Mouse (Mus musculus): Measurements from ENCODE around the gene Umps. TPM values are rescaled to one million over a fixed set of nuclear protein-coding genes. Genes with fewer than 3 reads are reported as not detected.

The Umps gene
- polyA plus RNA-seq, 1 experiment from 2014 or later: 71.5 TPM

DNA sequence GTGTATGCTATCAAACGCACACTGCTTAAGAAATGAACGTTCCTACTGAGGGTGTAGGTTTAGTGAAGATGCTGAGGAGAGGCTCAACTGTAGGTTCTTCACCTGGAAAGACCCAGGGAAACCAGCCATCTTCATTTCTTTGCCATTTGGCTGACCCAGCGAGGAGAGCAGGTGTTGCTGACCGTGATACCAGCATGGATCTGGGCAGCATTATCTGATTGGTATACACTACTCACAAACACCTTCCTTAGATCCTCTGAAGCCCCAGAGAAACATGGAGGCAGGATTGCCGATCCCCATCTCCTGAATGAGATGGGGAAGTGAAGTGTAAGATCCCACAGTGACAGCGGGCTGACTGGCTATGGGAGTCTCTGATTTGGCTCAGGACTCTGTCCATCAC is 31.2 kb upstream of the Umps start:
- WGBS: 88% methylated on average over 6 of the region's 6 CpGs
- Histone ChIP-seq H3K27me3 (replicated peaks; ENCODE audit: control insufficient read depth, insufficient read depth, low read length) (no peaks in the 10 kb centered on the region), H3K4me1 (replicated peaks; ENCODE audit: control insufficient read depth, insufficient read depth, low read length) (no peaks in the 10 kb centered on the region), H3K9ac (ENCODE audit: low read length) (no peak overlapping the region), H3K36me3 (ENCODE audit: control insufficient read depth, insufficient read depth, low read length) (no peaks in the 10 kb centered on the region), H3K27ac (ENCODE audit: low read depth) (no peak overlapping the region), H3K9me3 (ENCODE audit: control insufficient read depth, low read length) (no peaks in the 10 kb centered on the region), H3K4me2 (ENCODE audit: low read length) (no peak overlapping the region), H3K4me3 (ENCODE audit: low read depth, low read length) (no peak overlapping the region)
- ATAC-seq (replicated peaks; ENCODE audit: low FRiP score, low TSS enrichment, low read depth) (no peak), DNase-seq (ENCODE audit: low spot score) (no peak)

DNA sequence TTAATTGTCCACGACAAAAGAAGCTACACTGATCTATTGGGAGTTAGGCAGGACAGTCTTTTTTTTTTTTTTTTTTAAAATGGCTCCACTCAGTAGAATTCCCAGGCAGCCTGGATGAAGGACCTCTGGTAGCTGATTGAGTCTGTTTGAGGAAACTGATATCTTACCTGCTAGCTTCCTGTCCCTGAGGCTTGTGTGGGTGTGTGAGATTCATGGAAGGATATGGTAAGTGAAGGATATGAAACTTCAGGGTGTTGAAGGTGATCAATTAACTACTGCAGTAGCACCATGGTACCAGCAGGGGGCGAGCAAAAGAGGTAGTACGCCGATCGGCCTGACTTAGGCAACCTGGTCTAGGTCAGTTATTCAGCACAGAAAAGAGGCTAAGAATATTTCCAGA is 29.2 kb upstream of the Umps start:
- no peak overlapping the region for H3K9ac ChIP-seq (ENCODE audit: low read length)
- ATAC-seq (replicated peaks; ENCODE audit: low FRiP score, low TSS enrichment, low read depth): no peak
- no peaks in the 10 kb centered on the region for H3K9me3 ChIP-seq (ENCODE audit: control insufficient read depth, low read length)
- no peaks in the 10 kb centered on the region for H3K36me3 ChIP-seq (ENCODE audit: control insufficient read depth, insufficient read depth, low read length)
- no peak overlapping the region for H3K27ac ChIP-seq (ENCODE audit: low read depth)
- DNase-seq (ENCODE audit: low spot score): peak; percentile 79
- H3K4me3 ChIP-seq (ENCODE audit: low read depth, low read length): no peak overlapping the region
- 8% methylated on average over 5 of the region's 5 CpGs for WGBS
- H3K27me3 ChIP-seq (replicated peaks; ENCODE audit: control insufficient read depth, insufficient read depth, low read length): no peaks in the 10 kb centered on the region
- H3K4me2 ChIP-seq (ENCODE audit: low read length): no peak overlapping the region
- H3K4me1 ChIP-seq (replicated peaks; ENCODE audit: control insufficient read depth, insufficient read depth, low read length): no peaks in the 10 kb centered on the region

DNA sequence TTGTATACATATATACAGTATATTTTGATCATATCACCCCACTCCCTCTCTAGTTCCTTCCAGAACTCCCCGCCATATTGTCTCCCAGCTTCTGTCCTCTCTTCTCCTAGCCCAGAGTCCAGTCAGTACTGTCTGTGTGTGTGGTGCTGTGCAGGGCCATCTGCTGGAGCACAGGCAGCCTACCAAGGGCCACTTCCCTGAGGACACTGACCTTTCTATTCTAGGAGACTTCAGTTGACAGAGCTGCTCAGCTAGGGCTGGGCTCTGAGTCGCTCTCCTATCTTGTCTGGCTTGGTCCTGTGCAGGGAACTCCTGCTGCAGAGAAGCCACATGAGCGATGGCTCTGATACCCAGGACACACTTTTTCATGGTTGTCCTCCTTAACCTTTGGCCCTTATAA is 28.7 kb upstream of the Umps start:
- H3K4me3 ChIP-seq (ENCODE audit: low read depth, low read length): no peak overlapping the region
- H3K27me3 ChIP-seq (replicated peaks; ENCODE audit: control insufficient read depth, insufficient read depth, low read length): no peaks in the 10 kb centered on the region
- WGBS: 73% methylated on average over 3 of the region's 3 CpGs
- no peak for DNase-seq (ENCODE audit: low spot score)
- no peaks in the 10 kb centered on the region for H3K36me3 ChIP-seq (ENCODE audit: control insufficient read depth, insufficient read depth, low read length)
- H3K27ac ChIP-seq (ENCODE audit: low read depth): no peak overlapping the region
- ATAC-seq (replicated peaks; ENCODE audit: low FRiP score, low TSS enrichment, low read depth): no peak
- no peaks in the 10 kb centered on the region for H3K9me3 ChIP-seq (ENCODE audit: control insufficient read depth, low read length)
- H3K9ac ChIP-seq (ENCODE audit: low read length): no peak overlapping the region
- H3K4me1 ChIP-seq (replicated peaks; ENCODE audit: control insufficient read depth, insufficient read depth, low read length): no peaks in the 10 kb centered on the region
- no peak overlapping the region for H3K4me2 ChIP-seq (ENCODE audit: low read length)

DNA sequence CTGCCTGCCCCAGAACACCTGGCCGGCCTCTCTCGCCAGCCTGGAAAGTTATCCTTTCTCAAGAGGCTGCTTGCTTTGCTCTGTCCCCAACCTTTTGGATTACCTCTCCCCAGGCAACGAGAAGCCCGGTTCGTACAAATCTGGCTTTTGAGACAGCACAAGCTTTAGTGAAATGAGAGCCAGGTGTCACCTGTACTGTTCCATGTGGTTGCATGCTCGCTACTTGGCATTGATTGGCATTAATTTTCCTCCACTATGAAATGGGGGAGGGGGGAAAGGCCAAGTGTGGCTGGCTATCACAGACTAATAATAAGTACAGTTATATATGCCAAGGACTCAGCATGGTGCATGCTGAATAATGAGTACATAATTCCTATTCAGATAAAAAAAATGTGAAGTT is 27.5 kb upstream of the Umps start:
- DNase-seq (ENCODE audit: low spot score) (no peak), ATAC-seq (replicated peaks; ENCODE audit: low FRiP score, low TSS enrichment, low read depth) (no peak)
- no peak overlapping the region for H3K9ac ChIP-seq (ENCODE audit: low read length)
- WGBS: 89% methylated on average over 6 of the region's 6 CpGs
- no peak overlapping the region for H3K27ac ChIP-seq (ENCODE audit: low read depth)
- H3K4me1 ChIP-seq (replicated peaks; ENCODE audit: control insufficient read depth, insufficient read depth, low read length): no peaks in the 10 kb centered on the region
- H3K9me3 ChIP-seq (ENCODE audit: control insufficient read depth, low read length): no peaks in the 10 kb centered on the region
- H3K4me3 ChIP-seq (ENCODE audit: low read depth, low read length): no peak overlapping the region
- H3K4me2 ChIP-seq (ENCODE audit: low read length): no peak overlapping the region
- no peaks in the 10 kb centered on the region for H3K27me3 ChIP-seq (replicated peaks; ENCODE audit: control insufficient read depth, insufficient read depth, low read length)
- H3K36me3 ChIP-seq (ENCODE audit: control insufficient read depth, insufficient read depth, low read length): no peaks in the 10 kb centered on the region

DNA sequence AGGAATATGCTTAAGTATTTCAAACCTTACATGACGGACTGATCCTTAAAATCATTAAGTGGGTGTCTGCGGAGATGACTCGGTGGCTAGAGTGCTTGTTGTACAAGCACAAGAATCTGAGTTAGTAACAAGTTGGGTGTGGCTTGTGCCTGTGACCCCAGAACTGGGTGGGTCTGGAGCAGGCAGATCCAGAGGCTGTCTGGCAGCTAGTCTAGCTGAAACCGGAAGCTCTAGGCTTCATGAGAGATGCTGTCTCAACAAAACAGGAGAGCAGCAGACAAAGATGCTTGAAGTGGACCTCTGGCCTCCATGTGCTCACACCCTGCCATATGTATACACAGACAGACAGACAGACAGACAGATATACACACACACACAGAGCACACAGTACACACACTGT is 23.9 kb upstream of the Umps start:
- Histone ChIP-seq H3K4me3 (ENCODE audit: low read depth, low read length) (no peak overlapping the region), H3K9me3 (ENCODE audit: control insufficient read depth, low read length) (no peaks in the 10 kb centered on the region), H3K9ac (ENCODE audit: low read length) (no peak overlapping the region), H3K4me1 (replicated peaks; ENCODE audit: control insufficient read depth, insufficient read depth, low read length) (no peaks in the 10 kb centered on the region), H3K36me3 (ENCODE audit: control insufficient read depth, insufficient read depth, low read length) (no peaks in the 10 kb centered on the region), H3K27me3 (replicated peaks; ENCODE audit: control insufficient read depth, insufficient read depth, low read length) (no peaks in the 10 kb centered on the region), H3K4me2 (ENCODE audit: low read length) (no peak overlapping the region), H3K27ac (ENCODE audit: low read depth) (no peak overlapping the region)
- DNase-seq (ENCODE audit: low spot score): no peak
- 72% methylated on average over 4 of the region's 4 CpGs for WGBS
- 0 out of 2 replicates have a peak, but pooled peaks have one; percentile 22 for ATAC-seq (replicated peaks; ENCODE audit: low FRiP score, low TSS enrichment, low read depth)

DNA sequence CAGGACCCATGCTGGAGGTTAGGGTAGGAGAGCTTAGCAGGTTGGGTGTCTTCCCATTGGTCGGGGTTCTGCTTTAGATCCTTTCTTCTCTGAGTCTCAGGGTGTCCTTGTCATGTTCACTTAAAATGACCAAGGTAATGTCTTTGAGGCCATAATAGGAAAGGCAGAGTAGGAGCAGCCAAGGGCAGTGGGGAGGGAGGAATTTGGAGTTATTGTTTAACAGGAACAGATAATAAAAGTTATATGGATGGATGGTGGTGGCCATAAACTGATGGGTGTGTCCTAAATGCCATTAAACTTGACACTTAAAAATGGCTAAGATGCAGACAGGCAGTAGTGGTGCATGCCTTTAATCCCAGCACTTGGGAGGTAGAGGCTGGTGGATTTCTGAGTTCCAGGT is 22.3 kb upstream of the Umps start:
- Histone ChIP-seq H3K4me2 (ENCODE audit: low read length) (no peak overlapping the region), H3K9ac (ENCODE audit: low read length) (no peak overlapping the region), H3K4me3 (ENCODE audit: low read depth, low read length) (no peak overlapping the region), H3K27me3 (replicated peaks; ENCODE audit: control insufficient read depth, insufficient read depth, low read length) (no peaks in the 10 kb centered on the region), H3K9me3 (ENCODE audit: control insufficient read depth, low read length) (no peaks in the 10 kb centered on the region), H3K4me1 (replicated peaks; ENCODE audit: control insufficient read depth, insufficient read depth, low read length) (no peaks in the 10 kb centered on the region), H3K27ac (ENCODE audit: low read depth) (no peak overlapping the region), H3K36me3 (ENCODE audit: control insufficient read depth, insufficient read depth, low read length) (no peaks in the 10 kb centered on the region)
- WGBS: 76% methylated on average over 1 of the region's 1 CpGs
- ATAC-seq (replicated peaks; ENCODE audit: low FRiP score, low TSS enrichment, low read depth): 0 out of 2 replicates have a peak, but pooled peaks have one; percentile 37
- no peak for DNase-seq (ENCODE audit: low spot score)

DNA sequence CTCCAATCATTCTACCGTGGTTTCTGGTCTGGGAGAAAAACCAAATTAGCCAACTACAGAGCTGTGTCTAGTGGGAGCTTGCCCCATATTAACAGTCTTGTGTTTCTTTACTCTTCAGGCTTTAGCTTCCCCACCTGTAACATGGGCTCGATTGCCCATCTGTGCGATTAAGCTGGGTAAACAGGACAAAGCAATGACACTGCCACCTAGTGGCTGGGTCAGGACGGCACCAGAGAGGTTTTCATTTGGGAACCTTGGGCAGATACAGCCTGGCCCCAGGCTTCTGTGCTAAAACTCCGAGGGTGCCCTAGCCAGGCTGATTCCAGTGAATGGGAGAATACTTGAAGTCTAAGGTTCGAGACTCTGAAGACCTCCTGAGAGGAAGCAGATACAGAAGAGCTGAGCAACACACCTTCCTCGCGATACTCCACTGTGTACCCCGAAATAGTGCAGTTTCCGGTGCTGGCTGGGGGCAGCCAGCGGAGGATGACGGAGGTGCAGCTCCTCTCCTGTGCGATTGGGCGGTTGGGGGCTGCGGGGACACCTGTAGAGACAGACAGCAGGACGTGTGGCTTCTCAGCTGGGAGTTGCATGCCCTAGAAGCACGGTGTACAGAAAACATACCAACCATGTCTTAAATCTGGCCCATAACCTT is 21.6 kb upstream of the Umps start:
- Histone ChIP-seq H3K27me3 (replicated peaks; ENCODE audit: control insufficient read depth, insufficient read depth, low read length) (no peaks in the 10 kb centered on the region), H3K27ac (ENCODE audit: low read depth) (no peak overlapping the region), H3K9me3 (ENCODE audit: control insufficient read depth, low read length) (no peaks in the 10 kb centered on the region), H3K4me1 (replicated peaks; ENCODE audit: control insufficient read depth, insufficient read depth, low read length) (no peaks in the 10 kb centered on the region), H3K9ac (ENCODE audit: low read length) (no peak overlapping the region), H3K4me3 (ENCODE audit: low read depth, low read length) (no peak overlapping the region), H3K36me3 (ENCODE audit: control insufficient read depth, insufficient read depth, low read length) (no peaks in the 10 kb centered on the region), H3K4me2 (ENCODE audit: low read length) (no peak overlapping the region)
- 60% methylated on average over 17 of the region's 17 CpGs for WGBS
- no peak for ATAC-seq (replicated peaks; ENCODE audit: low FRiP score, low TSS enrichment, low read depth)
- DNase-seq (ENCODE audit: low spot score): peak; percentile 63

DNA sequence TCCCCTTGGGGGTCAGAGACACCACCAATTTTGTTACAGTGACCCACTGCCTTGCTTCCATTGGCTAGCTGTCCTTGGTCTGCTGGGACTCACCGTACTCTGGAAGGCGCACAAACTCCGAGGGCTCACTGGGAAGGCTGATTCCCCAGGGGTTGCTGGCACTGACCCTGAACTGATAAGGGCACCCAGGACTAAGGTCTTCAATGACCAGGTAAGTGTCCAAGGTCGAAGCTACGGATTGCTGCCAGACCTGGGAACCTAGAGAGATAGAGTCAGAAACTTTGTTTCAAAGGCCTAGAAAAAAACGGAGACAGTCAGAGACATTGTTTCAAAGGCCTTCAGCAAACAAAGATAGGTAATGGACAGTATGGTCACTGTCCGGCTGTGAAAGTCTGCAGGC is 20.2 kb upstream of the Umps start:
- H3K4me2 ChIP-seq (ENCODE audit: low read length): no peak overlapping the region
- no peak overlapping the region for H3K27ac ChIP-seq (ENCODE audit: low read depth)
- H3K4me1 ChIP-seq (replicated peaks; ENCODE audit: control insufficient read depth, insufficient read depth, low read length): no peaks in the 10 kb centered on the region
- H3K27me3 ChIP-seq (replicated peaks; ENCODE audit: control insufficient read depth, insufficient read depth, low read length): no peaks in the 10 kb centered on the region
- no peaks in the 10 kb centered on the region for H3K9me3 ChIP-seq (ENCODE audit: control insufficient read depth, low read length)
- no peaks in the 10 kb centered on the region for H3K36me3 ChIP-seq (ENCODE audit: control insufficient read depth, insufficient read depth, low read length)
- ATAC-seq (replicated peaks; ENCODE audit: low FRiP score, low TSS enrichment, low read depth) (no peak), DNase-seq (ENCODE audit: low spot score) (no peak)
- no peak overlapping the region for H3K9ac ChIP-seq (ENCODE audit: low read length)
- H3K4me3 ChIP-seq (ENCODE audit: low read depth, low read length): no peak overlapping the region
- WGBS: 81% methylated on average over 7 of the region's 7 CpGs

DNA sequence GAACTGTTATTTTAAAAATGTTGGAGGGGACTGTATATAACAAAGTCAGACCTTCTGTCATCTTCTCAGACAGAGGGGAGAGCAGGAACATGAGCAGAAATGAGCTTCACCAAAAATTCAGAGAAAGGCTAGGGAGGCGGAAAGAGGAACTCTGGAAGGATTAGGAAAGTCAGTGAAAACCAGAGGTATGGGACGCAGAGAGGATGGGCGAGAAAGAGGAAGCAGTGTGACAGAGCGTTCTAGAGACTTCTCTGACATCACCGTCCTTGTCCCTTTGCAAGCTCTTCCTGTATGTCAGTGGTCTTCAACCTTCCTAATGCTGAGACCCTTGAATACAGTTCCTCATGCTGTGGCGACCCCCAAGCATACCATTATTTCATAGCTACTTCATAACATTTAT is 18.5 kb upstream of the Umps start:
- H3K4me3 ChIP-seq (ENCODE audit: low read depth, low read length): no peak overlapping the region
- H3K27ac ChIP-seq (ENCODE audit: low read depth): no peak overlapping the region
- 89% methylated on average over 6 of the region's 6 CpGs for WGBS

More for the DNA sequence above, 18.5 kb upstream of the Umps start:
- ATAC-seq (replicated peaks; ENCODE audit: low FRiP score, low TSS enrichment, low read depth): no peak
- H3K4me1 ChIP-seq (replicated peaks; ENCODE audit: control insufficient read depth, insufficient read depth, low read length): no peaks in the 10 kb centered on the region
- H3K4me2 ChIP-seq (ENCODE audit: low read length): no peak overlapping the region
- H3K36me3 ChIP-seq (ENCODE audit: control insufficient read depth, insufficient read depth, low read length): no peaks in the 10 kb centered on the region
- DNase-seq (ENCODE audit: low spot score): no peak
- H3K27me3 ChIP-seq (replicated peaks; ENCODE audit: control insufficient read depth, insufficient read depth, low read length): no peaks in the 10 kb centered on the region
- no peak overlapping the region for H3K9ac ChIP-seq (ENCODE audit: low read length)
- no peaks in the 10 kb centered on the region for H3K9me3 ChIP-seq (ENCODE audit: control insufficient read depth, low read length)
